Mouse (Mus musculus): ENCODE measurements at regions not wholly inside any gene's neighbourhood (a gene's known extent, or its start where the extent isn't known, plus 50 kb on each side); places are given as distances from the start of the nearest gene placed in this dataset.
A peak's percentile ranks its signal among the peaks of the same experiment; 100 is the strongest.
"Not testable (repeated sequence)": the region's sequence is repeated elsewhere in the genome, so short reads cannot be mapped to it uniquely, and the experiment has no call there.

- H3K4me3 ChIP-seq (ENCODE audit: low read depth, low read length): no peak overlapping the region
- H3K27ac ChIP-seq (ENCODE audit: low read depth, low read length): no peak overlapping the region
- no peak overlapping the region for H3K4me2 ChIP-seq (ENCODE audit: low read depth, low read length)
- H3K36me3 ChIP-seq (ENCODE audit: control insufficient read depth, insufficient read depth, low read length): no peaks in the 10 kb centered on the region
- H3K9me3 ChIP-seq (ENCODE audit: control insufficient read depth, low read length): no peaks in the 10 kb centered on the region
- no peaks in the 10 kb centered on the region for H3K4me1 ChIP-seq (ENCODE audit: control insufficient read depth, insufficient read depth, low read length)
- H3K27me3 ChIP-seq (ENCODE audit: control insufficient read depth, insufficient read depth, low read length): no peaks in the 10 kb centered on the region
- WGBS: 45% methylated on average over 4 of the region's 4 CpGs
- no peak overlapping the region for H3K9ac ChIP-seq (replicated peaks; ENCODE audit: low read depth, low read length)
- ATAC-seq (ENCODE audit: low read depth): no peak
Observed at GRCm38 (mm10) chr12:98144464-98144863, 114.8 kb downstream of the Galc start.

DNA sequence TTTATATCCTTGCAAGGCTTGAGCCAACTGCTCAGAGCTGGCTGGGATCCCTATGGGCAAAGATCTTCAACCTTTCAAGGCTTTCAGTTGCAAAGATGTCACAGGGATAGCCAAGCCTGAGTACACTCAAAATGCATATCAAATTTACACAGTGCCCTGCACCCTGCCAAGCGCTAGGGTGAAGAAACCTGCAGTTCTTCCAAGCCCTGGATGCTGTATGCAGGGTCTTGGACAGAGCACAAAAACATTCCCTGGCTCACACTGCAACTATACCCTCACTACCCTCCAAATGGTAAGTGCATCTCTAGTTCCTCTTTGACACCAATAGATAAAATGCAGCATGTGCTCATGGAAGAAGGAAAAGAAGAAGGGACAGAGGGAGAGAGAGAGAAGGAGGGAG is 116.1 kb downstream of the Galc start:
- H3K4me1 ChIP-seq (ENCODE audit: control insufficient read depth, insufficient read depth, low read length): no peaks in the 10 kb centered on the region
- no peak overlapping the region for H3K27ac ChIP-seq (ENCODE audit: low read depth, low read length)
- no peaks in the 10 kb centered on the region for H3K36me3 ChIP-seq (ENCODE audit: control insufficient read depth, insufficient read depth, low read length)
- no peak overlapping the region for H3K9ac ChIP-seq (replicated peaks; ENCODE audit: low read depth, low read length)
- 90% methylated on average over 1 of the region's 1 CpGs for whole genome bisulfite sequencing
- no peaks in the 10 kb centered on the region for H3K27me3 ChIP-seq (ENCODE audit: control insufficient read depth, insufficient read depth, low read length)
- no peak overlapping the region for H3K4me2 ChIP-seq (ENCODE audit: low read depth, low read length)
- H3K9me3 ChIP-seq (ENCODE audit: control insufficient read depth, low read length): no peaks in the 10 kb centered on the region
- no peak for ATAC-seq (ENCODE audit: low read depth)
- H3K4me3 ChIP-seq (ENCODE audit: low read depth, low read length): no peak overlapping the region

GRCm38 (mm10) chr12:98139906-98140305 is 119.4 kb downstream of the Galc start:
- not testable (repeated sequence) for H3K9ac ChIP-seq (replicated peaks; ENCODE audit: low read depth, low read length); H3K4me1 ChIP-seq (ENCODE audit: control insufficient read depth, insufficient read depth, low read length); ATAC-seq (ENCODE audit: low read depth); H3K4me2 ChIP-seq (ENCODE audit: low read depth, low read length); H3K27ac ChIP-seq (ENCODE audit: low read depth, low read length); H3K4me3 ChIP-seq (ENCODE audit: low read depth, low read length); H3K9me3 ChIP-seq (ENCODE audit: control insufficient read depth, low read length); H3K27me3 ChIP-seq (ENCODE audit: control insufficient read depth, insufficient read depth, low read length); H3K36me3 ChIP-seq (ENCODE audit: control insufficient read depth, insufficient read depth, low read length)
- WGBS: 74% methylated on average over 3 of the region's 3 CpGs

DNA sequence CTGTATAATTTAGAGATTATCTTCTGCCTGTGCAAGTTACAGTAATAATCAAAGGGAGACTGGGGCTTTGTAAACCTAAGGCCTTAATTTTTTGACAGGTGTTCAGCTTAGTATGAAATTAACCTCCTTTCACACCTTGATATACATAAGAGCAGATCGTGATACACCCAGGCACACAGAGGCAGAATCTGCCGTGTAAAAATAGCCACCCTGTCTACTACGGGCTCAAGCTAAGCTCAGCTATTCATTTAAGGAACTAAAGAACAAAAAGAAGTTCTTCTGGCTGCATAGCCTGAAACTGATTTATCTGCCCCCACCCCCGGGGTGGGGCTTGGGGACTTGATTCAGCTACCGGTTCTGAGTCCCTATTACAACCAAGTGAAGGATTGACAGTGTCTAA is 128.0 kb downstream of the Galc start:
- no peak overlapping the region for H3K4me3 ChIP-seq (ENCODE audit: low read depth, low read length)
- no peak overlapping the region for H3K4me2 ChIP-seq (ENCODE audit: low read depth, low read length)
- no peaks in the 10 kb centered on the region for H3K36me3 ChIP-seq (ENCODE audit: control insufficient read depth, insufficient read depth, low read length)
- no peak for ATAC-seq (ENCODE audit: low read depth)
- no peak overlapping the region for H3K9ac ChIP-seq (replicated peaks; ENCODE audit: low read depth, low read length)
- no peaks in the 10 kb centered on the region for H3K9me3 ChIP-seq (ENCODE audit: control insufficient read depth, low read length)
- no peak overlapping the region for H3K27ac ChIP-seq (ENCODE audit: low read depth, low read length)
- no peaks in the 10 kb centered on the region for H3K4me1 ChIP-seq (ENCODE audit: control insufficient read depth, insufficient read depth, low read length)
- 57% methylated on average over 5 of the region's 5 CpGs for WGBS
- no peaks in the 10 kb centered on the region for H3K27me3 ChIP-seq (ENCODE audit: control insufficient read depth, insufficient read depth, low read length)

- WGBS: 75% methylated on average over 3 of the region's 3 CpGs
Observed at GRCm38 (mm10) chr12:98123541-98123940, 135.7 kb downstream of the Galc start.

GRCm38 (mm10) chr12:98108039-98108438 is 151.2 kb downstream of the Galc start:
- Histone ChIP-seq H3K4me2 (ENCODE audit: low read depth, low read length) (no peak overlapping the region), H3K9ac (replicated peaks; ENCODE audit: low read depth, low read length) (no peak overlapping the region), H3K27me3 (ENCODE audit: control insufficient read depth, insufficient read depth, low read length) (no peaks in the 10 kb centered on the region), H3K4me3 (ENCODE audit: low read depth, low read length) (no peak overlapping the region), H3K4me1 (ENCODE audit: control insufficient read depth, insufficient read depth, low read length) (no peaks in the 10 kb centered on the region), H3K27ac (ENCODE audit: low read depth, low read length) (no peak overlapping the region), H3K36me3 (ENCODE audit: control insufficient read depth, insufficient read depth, low read length) (no peaks in the 10 kb centered on the region), H3K9me3 (ENCODE audit: control insufficient read depth, low read length) (no peaks in the 10 kb centered on the region)
- WGBS: 85% methylated on average over 9 of the region's 9 CpGs
- no peak for ATAC-seq (ENCODE audit: low read depth)

More at GRCm38 (mm10) chr12:98123541-98123940, 135.7 kb downstream of the Galc start:
- Histone ChIP-seq H3K9ac (replicated peaks; ENCODE audit: low read depth, low read length) (no peak overlapping the region), H3K4me3 (ENCODE audit: low read depth, low read length) (no peak overlapping the region), H3K36me3 (ENCODE audit: control insufficient read depth, insufficient read depth, low read length) (no peaks in the 10 kb centered on the region), H3K4me1 (ENCODE audit: control insufficient read depth, insufficient read depth, low read length) (no peaks in the 10 kb centered on the region), H3K4me2 (ENCODE audit: low read depth, low read length) (no peak overlapping the region), H3K27me3 (ENCODE audit: control insufficient read depth, insufficient read depth, low read length) (no peaks in the 10 kb centered on the region), H3K27ac (ENCODE audit: low read depth, low read length) (no peak overlapping the region), H3K9me3 (ENCODE audit: control insufficient read depth, low read length) (no peaks in the 10 kb centered on the region)
- no peak for ATAC-seq (ENCODE audit: low read depth)

DNA sequence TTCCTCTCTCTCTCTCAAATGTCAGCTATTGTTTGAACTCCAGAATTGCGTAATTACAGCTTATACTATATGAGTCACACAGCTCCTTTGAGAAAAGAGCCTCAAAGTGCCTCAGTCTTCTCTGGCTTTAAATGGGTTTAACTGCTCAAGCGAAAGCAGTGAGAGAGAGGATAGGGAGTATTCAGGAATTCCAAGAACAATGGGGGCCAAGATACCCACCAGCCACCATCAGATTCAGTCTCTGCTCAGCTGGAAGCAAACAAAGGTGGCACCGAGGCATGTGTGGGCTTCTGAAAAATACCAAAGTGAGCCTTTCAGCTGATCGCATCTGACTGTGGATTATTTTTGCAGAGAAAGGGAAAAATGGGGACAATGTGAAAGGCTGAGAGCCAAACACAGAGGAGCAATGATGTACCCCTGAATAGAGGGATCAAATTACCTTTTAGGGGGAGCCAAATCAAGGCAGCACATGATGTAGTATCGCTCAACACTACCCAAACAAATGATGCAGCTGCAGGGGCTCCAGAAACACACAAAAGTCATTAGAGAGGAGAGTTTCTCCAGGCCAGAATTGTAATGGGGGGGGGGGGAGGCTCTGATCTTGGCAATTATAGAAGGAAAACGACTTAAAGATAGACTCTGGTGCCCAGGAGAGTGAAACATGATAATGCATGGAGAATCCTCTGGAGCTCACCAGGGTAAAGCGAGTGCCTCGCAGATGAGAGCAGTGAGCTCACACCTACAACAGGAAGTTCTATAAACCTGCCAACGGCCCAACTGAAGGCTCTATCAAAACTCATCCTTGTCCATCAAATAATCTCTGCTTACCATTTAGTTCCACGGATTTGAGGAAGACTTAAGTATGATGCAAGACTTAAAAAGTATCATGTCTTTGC is 152.2 kb downstream of the Galc start:
- Histone ChIP-seq H3K36me3 (ENCODE audit: control insufficient read depth, insufficient read depth, low read length) (no peaks in the 10 kb centered on the region), H3K4me3 (ENCODE audit: low read depth, low read length) (no peak overlapping the region), H3K9ac (replicated peaks; ENCODE audit: low read depth, low read length) (no peak overlapping the region), H3K4me1 (ENCODE audit: control insufficient read depth, insufficient read depth, low read length) (no peaks in the 10 kb centered on the region), H3K9me3 (ENCODE audit: control insufficient read depth, low read length) (no peaks in the 10 kb centered on the region), H3K27ac (ENCODE audit: low read depth, low read length) (no peak overlapping the region), H3K27me3 (ENCODE audit: control insufficient read depth, insufficient read depth, low read length) (no peaks in the 10 kb centered on the region), H3K4me2 (ENCODE audit: low read depth, low read length) (no peak overlapping the region)
- 42% methylated on average over 10 of the region's 10 CpGs for WGBS
- ATAC-seq (ENCODE audit: low read depth): no peak

GRCm38 (mm10) chr12:98106151-98106788 is 153.0 kb downstream of the Galc start:
- H3K36me3 ChIP-seq (ENCODE audit: control insufficient read depth, insufficient read depth, low read length): no peaks in the 10 kb centered on the region
- WGBS: 38% methylated on average over 3 of the region's 3 CpGs
- H3K4me2 ChIP-seq (ENCODE audit: low read depth, low read length): no peak overlapping the region
- no peak overlapping the region for H3K27ac ChIP-seq (ENCODE audit: low read depth, low read length)
- H3K4me1 ChIP-seq (ENCODE audit: control insufficient read depth, insufficient read depth, low read length): no peaks in the 10 kb centered on the region
- H3K27me3 ChIP-seq (ENCODE audit: control insufficient read depth, insufficient read depth, low read length): no peaks in the 10 kb centered on the region
- H3K4me3 ChIP-seq (ENCODE audit: low read depth, low read length): no peak overlapping the region
- no peak overlapping the region for H3K9ac ChIP-seq (replicated peaks; ENCODE audit: low read depth, low read length)
- 0 out of 2 replicates have a peak, but pooled peaks have one; percentile 46 for ATAC-seq (ENCODE audit: low read depth)
- no peaks in the 10 kb centered on the region for H3K9me3 ChIP-seq (ENCODE audit: control insufficient read depth, low read length)

GRCm38 (mm10) chr12:98105749-98106148 is 153.5 kb downstream of the Galc start:
- Histone ChIP-seq H3K4me1 (ENCODE audit: control insufficient read depth, insufficient read depth, low read length) (no peaks in the 10 kb centered on the region), H3K9me3 (ENCODE audit: control insufficient read depth, low read length) (no peaks in the 10 kb centered on the region), H3K36me3 (ENCODE audit: control insufficient read depth, insufficient read depth, low read length) (no peaks in the 10 kb centered on the region), H3K4me3 (ENCODE audit: low read depth, low read length) (no peak overlapping the region), H3K27ac (ENCODE audit: low read depth, low read length) (no peak overlapping the region), H3K9ac (replicated peaks; ENCODE audit: low read depth, low read length) (no peak overlapping the region), H3K4me2 (ENCODE audit: low read depth, low read length) (no peak overlapping the region), H3K27me3 (ENCODE audit: control insufficient read depth, insufficient read depth, low read length) (no peaks in the 10 kb centered on the region)
- ATAC-seq (ENCODE audit: low read depth): no peak
